Mouse (Mus musculus): ENCODE results near the gene Atp8a2.

DNA sequence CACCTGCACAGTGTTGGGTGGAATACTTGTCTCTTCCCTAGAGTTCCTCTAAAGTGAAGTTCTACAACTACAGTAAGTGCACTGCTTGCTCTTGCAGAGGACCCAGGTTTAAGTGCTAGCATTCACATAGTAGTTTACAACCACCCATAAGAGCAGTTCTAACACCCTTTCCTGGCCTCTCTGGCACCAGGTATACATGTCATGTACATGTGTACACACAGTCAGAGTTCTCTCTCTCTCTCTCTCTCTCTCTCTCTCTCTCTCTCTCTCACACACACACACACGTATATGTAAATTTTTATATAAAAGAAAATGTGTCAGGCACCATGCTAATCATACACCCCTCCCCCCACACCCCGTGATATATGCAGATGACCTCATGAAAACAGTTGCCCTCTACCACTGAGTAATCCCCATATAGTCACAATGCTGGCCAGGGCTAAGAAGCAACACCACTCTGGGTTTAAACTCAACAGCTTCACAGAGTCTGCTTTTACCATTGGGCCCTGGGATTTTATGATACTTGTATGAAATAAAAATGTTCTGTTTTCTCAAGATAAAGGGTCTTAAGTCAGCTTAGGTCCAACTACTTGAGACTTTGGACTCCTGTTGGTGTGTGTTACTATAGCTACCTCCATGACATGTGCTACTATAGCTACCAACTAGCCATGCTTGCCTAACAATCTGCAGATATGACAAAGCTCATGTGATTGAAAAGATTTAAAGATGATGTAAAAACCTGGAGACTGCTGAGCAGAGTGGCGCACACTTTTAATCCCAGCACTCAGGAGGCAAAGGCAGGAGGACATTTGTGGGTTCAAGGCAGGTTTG is 487.3 kb downstream of the Atp8a2 start:
- no peak for TF ChIP-seq POLR2A (IDR thresholded peaks at IDR 0.05; ENCODE audit: insufficient read depth, low read depth, low read length)
- no peak for TF ChIP-seq CTCF (IDR thresholded peaks at IDR 0.05)
- TF ChIP-seq EP300 (IDR thresholded peaks at IDR 0.05; ENCODE audit: insufficient read depth, low read depth, low read length): no peak
